Mouse (Mus musculus): ENCODE data around the gene Tnrc6b. TPM values are rescaled to one million over a fixed set of nuclear protein-coding genes. Genes with fewer than 3 reads are reported as not detected.

Tnrc6b gene
- 6.5 and 8.9 TPM in 2 replicates for polyA plus RNA-seq (2015; fragmentation: Nextera tagmentation; extraction: Ambion mirVana)

GRCm38 (mm10) chr15:80710608-80711363 lies at the start of gene Tnrc6b:
Gene Tnrc6b, plus strand, starts transcription at chr15:80711313.
- Histone ChIP-seq H3K27me3 (replicated peaks; ENCODE audit: control insufficient read depth, insufficient read depth, low read length) (no peaks in the 10 kb centered on the region), H3K9ac (ENCODE audit: low read depth, low read length) (peak within 1 kb of the TSS; percentile 99), H3K4me1 (replicated peaks; ENCODE audit: control insufficient read depth, insufficient read depth, low read length) (peaks cover 15% of the 10 kb centered on the region; the same call in 1 of the 2 replicates), H3K4me2 (replicated peaks; ENCODE audit: low read depth) (peak within 1 kb of the TSS; percentile 92), H3K9me3 (ENCODE audit: control insufficient read depth) (no peaks in the 10 kb centered on the region), H3K36me3 (ENCODE audit: control insufficient read depth, insufficient read depth) (no peaks in the 10 kb centered on the region), H3K4me3 (ENCODE audit: low read depth, low read length) (peak within 1 kb of the TSS; percentile 97), H3K27ac (ENCODE audit: low read depth, low read length) (peak within 1 kb of the TSS; percentile 88)
- under 1% methylated on average over 39 of the region's 39 CpGs for WGBS
- no peak for TF ChIP-seq CTCF (IDR thresholded peaks at IDR 0.05; ENCODE audit: low read depth)
- ATAC-seq = peak; percentile 97

DNA sequence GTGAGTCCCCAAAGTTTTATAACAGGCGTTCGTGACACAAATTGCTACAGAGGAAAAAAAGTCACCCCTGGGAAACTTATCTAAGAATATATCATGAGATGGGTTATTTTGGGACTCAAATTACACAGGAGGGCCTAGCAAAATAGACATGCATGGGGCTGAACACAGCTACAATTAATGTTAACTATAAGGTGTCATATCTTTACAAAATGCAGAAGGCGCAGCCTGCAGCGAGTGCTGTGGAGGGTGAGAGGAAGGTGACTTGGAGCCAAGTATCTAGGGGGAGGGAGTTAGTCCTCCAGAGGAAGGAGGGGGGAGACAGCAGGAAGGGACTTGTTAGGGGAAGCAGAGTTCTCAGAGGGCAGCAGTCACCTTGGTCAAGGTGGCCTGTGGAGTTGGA lies 46.7 kb upstream of the Tnrc6b start:
- Histone ChIP-seq H3K36me3 (ENCODE audit: control insufficient read depth, insufficient read depth) (no peaks in the 10 kb centered on the region), H3K27ac (ENCODE audit: low read depth, low read length) (no peak overlapping the region), H3K4me3 (ENCODE audit: low read depth, low read length) (no peak overlapping the region), H3K9ac (ENCODE audit: low read depth, low read length) (no peak overlapping the region), H3K4me1 (replicated peaks; ENCODE audit: control insufficient read depth, insufficient read depth, low read length) (no peaks in the 10 kb centered on the region), H3K4me2 (replicated peaks; ENCODE audit: low read depth) (no peak overlapping the region), H3K27me3 (replicated peaks; ENCODE audit: control insufficient read depth, insufficient read depth, low read length) (no peaks in the 10 kb centered on the region), H3K9me3 (ENCODE audit: control insufficient read depth) (no peaks in the 10 kb centered on the region)
- no peak for ATAC-seq
- 77% methylated on average over 4 of the region's 4 CpGs for WGBS
- no peak for TF ChIP-seq CTCF (IDR thresholded peaks at IDR 0.05; ENCODE audit: low read depth)

GRCm38 (mm10) chr15:80671295-80672252 lies 39.5 kb upstream of the Tnrc6b start, which contains the start of gene Fam83f:
Gene Fam83f, plus strand, starts transcription at chr15:80671847.
- no peaks in the 10 kb centered on the region for H3K36me3 ChIP-seq (ENCODE audit: control insufficient read depth, insufficient read depth)
- no peaks in the 10 kb centered on the region for H3K27me3 ChIP-seq (replicated peaks; ENCODE audit: control insufficient read depth, insufficient read depth, low read length)
- peak within 1 kb of the TSS; percentile 86 for H3K27ac ChIP-seq (ENCODE audit: low read depth, low read length)
- peak within 1 kb of the TSS; percentile 69 for H3K9ac ChIP-seq (ENCODE audit: low read depth, low read length)
- ATAC-seq = peak; percentile 71
- peak within 1 kb of the TSS; percentile 79 for H3K4me2 ChIP-seq (replicated peaks; ENCODE audit: low read depth)
- H3K4me3 ChIP-seq (ENCODE audit: low read depth, low read length) = peak within 1 kb of the TSS; percentile 54
- 6% methylated on average over 81 of the region's 85 CpGs for WGBS
- no peaks in the 10 kb centered on the region for H3K9me3 ChIP-seq (ENCODE audit: control insufficient read depth)
- TF ChIP-seq CTCF (IDR thresholded peaks at IDR 0.05; ENCODE audit: low read depth) = no peak
- H3K4me1 ChIP-seq (replicated peaks; ENCODE audit: control insufficient read depth, insufficient read depth, low read length) = peaks cover 3% of the 10 kb centered on the region; the same call in 1 of the 2 replicates

DNA sequence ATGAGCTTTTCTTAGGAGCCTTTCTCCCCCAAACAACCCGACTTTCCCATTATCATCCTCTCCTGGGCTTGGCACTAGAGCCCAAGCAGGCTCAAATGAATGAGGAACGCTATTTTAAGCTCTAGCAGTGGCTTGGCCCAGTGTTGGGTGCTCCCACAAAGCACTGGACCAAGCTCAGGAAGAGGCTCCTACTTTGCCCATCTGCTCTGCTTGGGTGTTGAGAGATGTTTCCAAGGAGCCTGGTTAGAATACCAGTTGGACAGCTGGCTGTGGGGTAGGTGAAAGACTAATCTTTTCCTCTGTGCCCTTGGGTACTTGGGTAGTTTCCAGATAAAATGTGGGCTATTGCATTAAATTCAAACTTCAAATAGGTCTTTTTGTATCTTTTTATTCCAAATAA lies 38.3 kb upstream of the Tnrc6b start:
- no peak for TF ChIP-seq CTCF (IDR thresholded peaks at IDR 0.05; ENCODE audit: low read depth)
- Histone ChIP-seq H3K9me3 (ENCODE audit: control insufficient read depth) (no peaks in the 10 kb centered on the region), H3K36me3 (ENCODE audit: control insufficient read depth, insufficient read depth) (no peaks in the 10 kb centered on the region), H3K27ac (ENCODE audit: low read depth, low read length) (peak overlapping the region; percentile 86; the same call in 1 of the 2 replicates), H3K4me3 (ENCODE audit: low read depth, low read length) (peak overlapping the region; percentile 54), H3K9ac (ENCODE audit: low read depth, low read length) (no peak overlapping the region), H3K27me3 (replicated peaks; ENCODE audit: control insufficient read depth, insufficient read depth, low read length) (no peaks in the 10 kb centered on the region), H3K4me2 (replicated peaks; ENCODE audit: low read depth) (peak overlapping the region; percentile 79), H3K4me1 (replicated peaks; ENCODE audit: control insufficient read depth, insufficient read depth, low read length) (peaks cover 3% of the 10 kb centered on the region; the same call in 1 of the 2 replicates)
- no peak for ATAC-seq
- 55% methylated on average over 2 of the region's 2 CpGs for WGBS

DNA sequence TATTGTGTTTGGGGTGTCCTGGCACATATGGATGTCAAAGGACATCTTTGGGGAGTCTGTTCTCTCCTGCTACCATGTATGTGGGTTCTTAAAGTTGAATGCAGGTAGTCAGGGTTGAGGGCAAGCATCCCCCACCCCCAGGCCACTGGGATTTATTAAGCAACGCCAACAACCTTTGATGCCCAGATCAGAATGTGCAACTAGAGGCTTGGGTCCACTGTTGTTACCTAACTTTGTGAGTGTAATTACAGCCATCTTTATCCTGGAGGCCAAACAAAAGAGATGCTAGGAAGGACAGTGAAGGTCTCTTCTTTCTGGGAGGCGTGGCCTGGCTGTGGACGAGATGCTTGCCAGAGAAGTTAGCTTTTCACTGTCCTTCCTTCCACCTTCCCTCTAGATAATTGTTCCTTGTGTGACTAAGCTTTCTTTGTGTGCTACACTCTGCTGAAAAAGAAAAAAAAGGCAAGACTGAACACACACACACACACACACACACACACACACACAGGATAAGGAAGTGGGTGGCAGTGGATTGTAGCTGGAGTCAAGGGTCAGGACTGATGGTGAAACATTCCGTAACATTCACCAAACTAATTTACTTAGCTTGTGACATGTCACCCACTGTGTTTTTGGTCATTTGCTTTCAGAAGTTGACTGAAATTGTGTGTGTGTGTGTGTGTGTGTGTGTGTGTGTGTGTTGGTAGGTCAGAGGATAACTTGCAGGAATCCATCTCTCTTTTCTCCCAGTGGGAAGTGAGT lies 37.6 kb upstream of the Tnrc6b start:
- WGBS = 55% methylated on average over 4 of the region's 4 CpGs
- Histone ChIP-seq H3K4me3 (ENCODE audit: low read depth, low read length) (peak overlapping the region; percentile 54; the same call in 1 of the 2 replicates), H3K36me3 (ENCODE audit: control insufficient read depth, insufficient read depth) (no peaks in the 10 kb centered on the region), H3K4me2 (replicated peaks; ENCODE audit: low read depth) (peak overlapping the region; percentile 79), H3K27ac (ENCODE audit: low read depth, low read length) (peak overlapping the region; percentile 66), H3K27me3 (replicated peaks; ENCODE audit: control insufficient read depth, insufficient read depth, low read length) (no peaks in the 10 kb centered on the region), H3K9me3 (ENCODE audit: control insufficient read depth) (no peaks in the 10 kb centered on the region), H3K4me1 (replicated peaks; ENCODE audit: control insufficient read depth, insufficient read depth, low read length) (peaks cover 3% of the 10 kb centered on the region; the same call in 1 of the 2 replicates), H3K9ac (ENCODE audit: low read depth, low read length) (no peak overlapping the region)
- no peak for TF ChIP-seq CTCF (IDR thresholded peaks at IDR 0.05; ENCODE audit: low read depth)
- 0 out of 2 replicates have a peak, but pooled peaks have one; percentile 19 for ATAC-seq

Data from intestine, postnatal 0 days (tissue).